Mouse (Mus musculus) testis, adult 2 months (tissue): ENCODE results near the gene Abcb8.

ENCODE experiments used
- CTCF ChIP-seq: fragments of 200-500 bp; IDR thresholded peaks from 2 replicates; pipeline ENCODE4 v1.5.1; 2012; ENCODE audit warnings: low read depth, mild to moderate bottlenecking, inconsistent platforms, low read length, moderate library complexity; ENCODE audit not compliant: control insufficient read depth, insufficient read depth, insufficient replicate concordance
- POLR2A ChIP-seq: fragments of 200-500 bp; IDR thresholded peaks from 2 replicates; pipeline ENCODE4 v1.6.1; 2012; ENCODE audit warnings: low read depth, mild to moderate bottlenecking, inconsistent platforms, low read length, moderate library complexity; ENCODE audit not compliant: control insufficient read depth

DNA sequence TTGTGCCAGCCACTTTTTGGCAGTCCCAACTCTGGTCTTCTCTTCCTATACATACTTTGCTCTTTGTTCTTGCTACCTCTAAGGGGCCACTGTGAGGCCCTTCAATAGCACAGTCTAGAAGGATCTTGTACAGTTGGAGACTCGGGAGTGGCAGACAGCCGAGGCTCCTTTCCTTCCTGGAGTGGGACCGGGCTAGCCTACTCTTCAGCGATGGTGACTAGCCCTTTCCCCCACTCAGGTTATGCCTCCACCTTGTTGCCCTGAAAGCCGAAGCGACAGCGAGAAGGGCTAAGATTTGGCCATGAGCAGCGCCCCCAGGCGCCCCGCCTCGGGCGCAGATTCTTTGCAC is 33.8 kb downstream of the Abcb8 start:
- no peak for TF ChIP-seq POLR2A
- no peak for TF ChIP-seq CTCF
